Mouse (Mus musculus): ENCODE data around the gene Stt3b. TPM values are rescaled to one million over a fixed set of nuclear protein-coding genes. Genes with fewer than 3 reads are reported as not detected.

Stt3b gene
- 104 and 110 TPM in 2 replicates for polyA plus RNA-seq (2014; fragmentation: Nextera tagmentation; extraction: Ambion mirVana)

- peak; percentile 94 for ATAC-seq (replicated peaks; ENCODE audit: low FRiP score)
- Histone ChIP-seq H3K4me3 (ENCODE audit: low read depth, low read length) (peak within 1 kb of the TSS; percentile 98), H3K4me1 (replicated peaks; ENCODE audit: control insufficient read depth, insufficient read depth, low read length) (peaks cover 7% of the 10 kb centered on the region; the same call in 1 of the 2 replicates), H3K27me3 (ENCODE audit: control insufficient read depth, insufficient read depth, low read length) (no peaks in the 10 kb centered on the region), H3K9me3 (ENCODE audit: control insufficient read depth, low read length) (no peaks in the 10 kb centered on the region), H3K36me3 (ENCODE audit: control insufficient read depth, insufficient read depth, low read length) (no peaks in the 10 kb centered on the region), H3K27ac (ENCODE audit: low read depth, low read length) (peak within 1 kb of the TSS; percentile 95), H3K4me2 (ENCODE audit: low read depth, low read length, severe bottlenecking) (peak within 1 kb of the TSS; percentile 58), H3K9ac (ENCODE audit: low read length) (peak within 1 kb of the TSS; percentile 98)
- WGBS = under 1% methylated on average over 77 of the region's 91 CpGs
- DNase-seq (ENCODE audit: low spot score) = peak; percentile 100
Measured at GRCm38 (mm10) chr9:115310346-115311222, at the start of gene Stt3b. Stt3b (minus strand) TSS chr9:115310421.

GRCm38 (mm10) chr9:115358421-115358820 lies 48.2 kb upstream of the Stt3b start:
- Histone ChIP-seq H3K4me3 (ENCODE audit: low read depth, low read length) (no peak overlapping the region), H3K9me3 (ENCODE audit: control insufficient read depth, low read length) (no peaks in the 10 kb centered on the region), H3K27ac (ENCODE audit: low read depth, low read length) (no peak overlapping the region), H3K4me2 (ENCODE audit: low read depth, low read length, severe bottlenecking) (no peak overlapping the region), H3K4me1 (replicated peaks; ENCODE audit: control insufficient read depth, insufficient read depth, low read length) (0 out of 2 replicates have a peak, but pooled peaks cover 2% of the 10 kb centered on the region), H3K9ac (ENCODE audit: low read length) (no peak overlapping the region), H3K27me3 (ENCODE audit: control insufficient read depth, insufficient read depth, low read length) (no peaks in the 10 kb centered on the region), H3K36me3 (ENCODE audit: control insufficient read depth, insufficient read depth, low read length) (no peaks in the 10 kb centered on the region)
- WGBS = 94% methylated on average over 2 of the region's 2 CpGs
- ATAC-seq (replicated peaks; ENCODE audit: low FRiP score) (no peak), DNase-seq (ENCODE audit: low spot score) (no peak)

GRCm38 (mm10) chr9:115357996-115358395 lies 47.8 kb upstream of the Stt3b start:
- Histone ChIP-seq H3K27me3 (ENCODE audit: control insufficient read depth, insufficient read depth, low read length) (no peaks in the 10 kb centered on the region), H3K36me3 (ENCODE audit: control insufficient read depth, insufficient read depth, low read length) (no peaks in the 10 kb centered on the region), H3K9ac (ENCODE audit: low read length) (no peak overlapping the region), H3K4me2 (ENCODE audit: low read depth, low read length, severe bottlenecking) (no peak overlapping the region), H3K27ac (ENCODE audit: low read depth, low read length) (no peak overlapping the region), H3K4me3 (ENCODE audit: low read depth, low read length) (no peak overlapping the region), H3K4me1 (replicated peaks; ENCODE audit: control insufficient read depth, insufficient read depth, low read length) (0 out of 2 replicates have a peak, but pooled peaks cover 2% of the 10 kb centered on the region), H3K9me3 (ENCODE audit: control insufficient read depth, low read length) (no peaks in the 10 kb centered on the region)
- DNase-seq (ENCODE audit: low spot score) (no peak), ATAC-seq (replicated peaks; ENCODE audit: low FRiP score) (no peak)
- 88% methylated on average over 1 of the region's 1 CpGs for WGBS

DNA sequence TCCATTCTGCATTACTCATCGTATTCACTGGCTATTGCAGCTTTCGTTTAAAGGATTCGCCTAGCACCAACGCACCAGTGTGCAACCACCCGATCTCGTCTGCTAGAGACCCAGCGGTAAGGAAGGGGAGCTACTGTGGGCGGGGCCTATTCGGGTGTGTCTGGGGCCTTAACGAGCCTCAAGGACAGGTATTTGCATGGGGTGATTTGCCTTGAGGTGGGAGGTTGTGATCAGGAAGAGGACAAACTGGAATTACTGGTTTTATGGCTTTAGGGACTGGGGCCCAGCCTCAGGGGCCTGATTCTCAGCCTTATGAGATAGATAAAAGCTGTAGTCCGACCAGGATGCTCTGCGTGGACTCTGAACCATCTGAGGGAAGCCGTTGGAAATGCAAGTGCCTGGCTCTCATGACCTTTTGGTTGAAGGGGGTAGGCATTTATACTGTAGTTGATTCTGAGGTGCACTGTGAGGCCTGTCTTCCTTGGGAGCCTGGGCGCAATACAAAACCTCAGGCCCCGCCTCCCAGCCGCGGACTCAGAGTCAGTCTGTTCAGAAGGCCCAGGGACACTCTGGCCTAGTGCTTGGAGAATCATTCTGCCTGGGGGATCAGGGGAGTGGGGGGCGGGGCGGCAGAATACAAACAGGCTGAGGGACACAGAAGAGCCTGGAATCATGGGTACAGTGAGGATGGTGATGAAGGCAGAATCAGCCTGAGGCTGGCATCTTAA lies 46.7 kb upstream of the Stt3b start:
- ATAC-seq (replicated peaks; ENCODE audit: low FRiP score) (no peak), DNase-seq (ENCODE audit: low spot score) (no peak)
- Histone ChIP-seq H3K27ac (ENCODE audit: low read depth, low read length) (no peak overlapping the region), H3K4me3 (ENCODE audit: low read depth, low read length) (no peak overlapping the region), H3K4me1 (replicated peaks; ENCODE audit: control insufficient read depth, insufficient read depth, low read length) (0 out of 2 replicates have a peak, but pooled peaks cover 2% of the 10 kb centered on the region), H3K4me2 (ENCODE audit: low read depth, low read length, severe bottlenecking) (no peak overlapping the region), H3K9me3 (ENCODE audit: control insufficient read depth, low read length) (no peaks in the 10 kb centered on the region), H3K36me3 (ENCODE audit: control insufficient read depth, insufficient read depth, low read length) (no peaks in the 10 kb centered on the region), H3K27me3 (ENCODE audit: control insufficient read depth, insufficient read depth, low read length) (no peaks in the 10 kb centered on the region), H3K9ac (ENCODE audit: low read length) (no peak overlapping the region)
- 40% methylated on average over 19 of the region's 19 CpGs for WGBS

DNA sequence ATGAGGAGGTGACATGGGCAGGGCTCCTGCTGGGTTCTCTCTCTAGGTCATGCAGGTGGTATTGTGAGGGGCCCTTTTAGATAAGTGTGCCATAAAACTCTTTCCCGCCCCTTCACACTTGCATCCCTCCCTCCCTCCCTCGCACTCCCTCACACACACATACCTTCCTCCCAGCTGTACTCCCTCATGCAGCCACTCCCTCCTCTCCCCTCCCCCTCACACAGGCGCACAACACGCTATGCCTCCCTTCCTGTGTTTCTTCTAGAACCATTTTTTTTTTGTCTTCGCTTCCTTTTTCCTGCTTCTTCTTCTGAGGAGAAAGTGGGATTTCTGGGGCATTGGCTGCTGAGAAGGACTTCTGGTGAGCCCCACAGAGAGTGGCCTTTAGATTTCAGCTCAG lies 45.8 kb upstream of the Stt3b start:
- 0 out of 2 replicates have a peak, but pooled peaks cover 2% of the 10 kb centered on the region for H3K4me1 ChIP-seq (replicated peaks; ENCODE audit: control insufficient read depth, insufficient read depth, low read length)
- H3K36me3 ChIP-seq (ENCODE audit: control insufficient read depth, insufficient read depth, low read length) = no peaks in the 10 kb centered on the region
- H3K27ac ChIP-seq (ENCODE audit: low read depth, low read length) = no peak overlapping the region
- no peak overlapping the region for H3K4me2 ChIP-seq (ENCODE audit: low read depth, low read length, severe bottlenecking)
- H3K9me3 ChIP-seq (ENCODE audit: control insufficient read depth, low read length) = no peaks in the 10 kb centered on the region
- no peak overlapping the region for H3K4me3 ChIP-seq (ENCODE audit: low read depth, low read length)
- ATAC-seq (replicated peaks; ENCODE audit: low FRiP score) (no peak), DNase-seq (ENCODE audit: low spot score) (no peak)
- no peaks in the 10 kb centered on the region for H3K27me3 ChIP-seq (ENCODE audit: control insufficient read depth, insufficient read depth, low read length)
- H3K9ac ChIP-seq (ENCODE audit: low read length) = no peak overlapping the region
- 62% methylated on average over 5 of the region's 5 CpGs for WGBS

DNA sequence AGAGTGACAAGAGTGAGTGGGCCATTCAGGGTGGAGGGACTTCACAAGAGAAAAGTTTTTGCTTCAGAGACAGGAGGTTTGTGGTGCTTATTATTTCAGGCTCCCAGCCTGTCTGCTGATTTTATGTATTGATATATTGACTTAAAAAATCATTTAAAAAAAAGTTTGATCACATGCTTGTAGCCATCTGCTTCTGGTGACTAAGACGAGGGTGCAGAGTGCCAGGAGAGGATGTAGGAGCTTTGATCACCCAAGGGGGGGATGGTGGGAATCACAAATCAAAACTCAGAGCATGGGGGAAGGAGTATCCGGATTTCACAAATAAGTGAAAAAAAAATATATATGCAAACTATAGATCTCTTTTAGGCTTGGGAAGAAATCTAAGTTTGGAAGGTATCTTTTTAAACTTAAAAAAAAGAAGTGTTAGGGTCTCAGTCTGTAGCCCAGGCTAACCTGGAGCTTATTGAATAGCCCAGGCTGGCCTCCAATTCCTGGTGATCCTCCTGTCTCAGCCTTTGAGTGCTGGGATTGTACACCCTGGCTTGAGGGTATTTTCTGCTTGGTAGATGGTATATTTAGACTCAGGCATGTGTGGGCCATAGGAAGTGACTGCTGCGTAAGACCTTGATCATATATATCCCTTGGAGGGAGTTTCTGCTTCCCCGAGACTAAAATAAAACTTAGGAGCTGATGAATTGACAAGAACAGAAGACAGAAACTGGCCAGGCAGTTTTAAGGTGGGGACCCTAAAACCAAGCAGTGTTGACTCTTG lies 39.7 kb upstream of the Stt3b start:
- whole genome bisulfite sequencing = 86% methylated on average over 4 of the region's 4 CpGs
- H3K9me3 ChIP-seq (ENCODE audit: control insufficient read depth, low read length) = no peaks in the 10 kb centered on the region
- no peak overlapping the region for H3K4me2 ChIP-seq (ENCODE audit: low read depth, low read length, severe bottlenecking)
- no peak overlapping the region for H3K4me3 ChIP-seq (ENCODE audit: low read depth, low read length)
- DNase-seq (ENCODE audit: low spot score) = no peak
- no peak overlapping the region for H3K27ac ChIP-seq (ENCODE audit: low read depth, low read length)
- no peaks in the 10 kb centered on the region for H3K36me3 ChIP-seq (ENCODE audit: control insufficient read depth, insufficient read depth, low read length)
- H3K4me1 ChIP-seq (replicated peaks; ENCODE audit: control insufficient read depth, insufficient read depth, low read length) = no peaks in the 10 kb centered on the region
- no peak for ATAC-seq (replicated peaks; ENCODE audit: low FRiP score)
- no peak overlapping the region for H3K9ac ChIP-seq (ENCODE audit: low read length)
- H3K27me3 ChIP-seq (ENCODE audit: control insufficient read depth, insufficient read depth, low read length) = no peaks in the 10 kb centered on the region

DNA sequence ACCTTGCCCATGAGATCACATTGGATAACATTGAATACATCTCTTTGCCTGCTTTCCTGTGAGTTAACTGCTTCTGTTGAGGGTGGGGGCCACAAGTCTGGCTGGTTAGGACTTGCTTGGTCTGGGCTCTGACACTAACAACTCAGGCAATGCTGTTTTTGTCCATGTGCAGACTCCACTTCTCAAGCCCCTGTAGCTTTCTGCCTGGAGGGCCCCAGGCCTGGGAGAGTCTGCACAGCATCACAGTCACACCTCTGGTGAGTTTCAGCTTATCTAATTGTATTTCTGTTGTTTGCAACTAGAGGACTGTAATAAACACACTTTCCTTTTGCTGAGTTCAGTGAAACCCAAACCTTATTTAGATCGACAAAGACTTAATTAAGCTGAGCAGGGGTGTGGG lies 38.9 kb upstream of the Stt3b start:
- H3K27me3 ChIP-seq (ENCODE audit: control insufficient read depth, insufficient read depth, low read length) = no peaks in the 10 kb centered on the region
- H3K27ac ChIP-seq (ENCODE audit: low read depth, low read length) = no peak overlapping the region
- H3K4me3 ChIP-seq (ENCODE audit: low read depth, low read length) = no peak overlapping the region
- DNase-seq (ENCODE audit: low spot score) (no peak), ATAC-seq (replicated peaks; ENCODE audit: low FRiP score) (no peak)
- H3K4me1 ChIP-seq (replicated peaks; ENCODE audit: control insufficient read depth, insufficient read depth, low read length) = no peaks in the 10 kb centered on the region
- 50% methylated on average over 1 of the region's 1 CpGs for WGBS
- no peak overlapping the region for H3K9ac ChIP-seq (ENCODE audit: low read length)
- H3K4me2 ChIP-seq (ENCODE audit: low read depth, low read length, severe bottlenecking) = no peak overlapping the region
- H3K36me3 ChIP-seq (ENCODE audit: control insufficient read depth, insufficient read depth, low read length) = no peaks in the 10 kb centered on the region
- no peaks in the 10 kb centered on the region for H3K9me3 ChIP-seq (ENCODE audit: control insufficient read depth, low read length)

DNA sequence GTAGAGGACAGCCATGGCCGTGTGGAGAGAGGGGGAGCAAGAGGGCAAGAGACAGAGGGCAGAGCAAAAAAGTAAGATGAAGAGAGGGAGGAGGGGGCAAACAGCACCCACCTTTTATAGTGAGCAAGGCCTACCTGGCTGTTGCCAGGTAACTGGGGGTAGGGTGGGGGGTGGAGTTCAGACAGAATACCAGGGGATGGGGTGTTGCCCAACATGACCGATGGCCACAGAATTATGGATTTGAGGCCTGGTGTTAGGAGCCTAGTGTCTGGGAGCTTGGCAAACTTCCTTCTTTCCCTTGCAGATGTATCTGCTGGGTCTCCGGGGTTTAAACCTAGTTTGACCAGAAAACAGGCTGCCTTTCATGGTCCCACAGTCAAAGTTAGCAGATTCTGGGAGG lies 34.7 kb upstream of the Stt3b start:
- no peak for DNase-seq (ENCODE audit: low spot score)
- H3K4me2 ChIP-seq (ENCODE audit: low read depth, low read length, severe bottlenecking) = no peak overlapping the region
- H3K27me3 ChIP-seq (ENCODE audit: control insufficient read depth, insufficient read depth, low read length) = no peaks in the 10 kb centered on the region
- H3K9me3 ChIP-seq (ENCODE audit: control insufficient read depth, low read length) = no peaks in the 10 kb centered on the region
- H3K9ac ChIP-seq (ENCODE audit: low read length) = no peak overlapping the region
- no peak for ATAC-seq (replicated peaks; ENCODE audit: low FRiP score)
- no peaks in the 10 kb centered on the region for H3K36me3 ChIP-seq (ENCODE audit: control insufficient read depth, insufficient read depth, low read length)
- no peak overlapping the region for H3K27ac ChIP-seq (ENCODE audit: low read depth, low read length)
- no peak overlapping the region for H3K4me3 ChIP-seq (ENCODE audit: low read depth, low read length)
- WGBS = 79% methylated on average over 3 of the region's 3 CpGs
- no peaks in the 10 kb centered on the region for H3K4me1 ChIP-seq (replicated peaks; ENCODE audit: control insufficient read depth, insufficient read depth, low read length)

All from forebrain, embryonic 11.5 days (tissue).